Mouse (Mus musculus) liver, embryonic 14.5 days (tissue): Measurements from ENCODE around the gene Larp1. TPM values are rescaled to one million over a fixed set of nuclear protein-coding genes. Genes with fewer than 3 reads are reported as not detected.

Source experiments
- ATAC-seq: fragments of 200-750 bp; cut with Nextera tagmentation; 2 replicates; pipeline ENCODE4 v1.8.0; 2017; ENCODE audit warnings: moderate number of reproducible peaks, mild to moderate bottlenecking, moderate library complexity; ENCODE audit not compliant: insufficient read depth
- DNase-seq, 3 experiments: peaks; one replicate each; pipeline ENCODE4 v3.0.0-alpha.2; 2012 to 2013; ENCODE audit warnings: low read depth in 3 of 3, low spot score in 3 of 3
- H3K27ac ChIP-seq: fragments of 300-500 bp; sonication (generic); 2 replicates; pipeline ENCODE4 v1.5.1; 2014; ENCODE audit warnings: moderate library complexity, mild to moderate bottlenecking, control low read depth, inconsistent platforms
- H3K27me3 ChIP-seq: fragments of 300-500 bp; sonication (generic); 2 replicates; pipeline ENCODE4 v1.6.1; 2014; ENCODE audit warnings: mild to moderate bottlenecking, low read length, moderate library complexity; ENCODE audit not compliant: control insufficient read depth, insufficient read depth
- H3K36me3 ChIP-seq: fragments of 300-500 bp; sonication (generic); replicated peaks from 2 replicates; pipeline ENCODE4 v1.6.1; 2014; ENCODE audit warnings: low read depth; ENCODE audit not compliant: control insufficient read depth, insufficient read depth
- H3K4me1 ChIP-seq, 2 experiments: fragments of 200-500 bp in 1 of 2; fragments of 300-500 bp in 1 of 2; sonication (generic) in 1 of 2; replicated peaks; 2 replicates each; pipeline ENCODE4 v1.6.1; 2012 to 2014; ENCODE audit warnings: antibody characterized with exemption in 1 of 2, inconsistent platforms in 1 of 2, low read length in 1 of 2; ENCODE audit not compliant: control insufficient read depth in 2 of 2, insufficient read depth in 2 of 2
- H3K4me2 ChIP-seq: fragments of 300-500 bp; sonication (generic); 2 replicates; pipeline ENCODE4 v1.6.1; 2014; ENCODE audit warnings: low read depth, mild to moderate bottlenecking, control low read depth, moderate library complexity
- H3K4me3 ChIP-seq, 2 experiments: fragments of 200-500 bp in 1 of 2; fragments of 300-500 bp in 1 of 2; sonication (generic) in 1 of 2; 2 replicates each; pipeline ENCODE4 v1.5.1; 2012 to 2014; ENCODE audit warnings: low read depth in 2 of 2, low read length in 2 of 2, mild to moderate bottlenecking in 2 of 2, control low read depth in 1 of 2, inconsistent platforms in 1 of 2, moderate library complexity in 1 of 2; ENCODE audit not compliant: insufficient read depth in 1 of 2
- H3K9ac ChIP-seq: fragments of 300-500 bp; sonication (generic); replicated peaks from 2 replicates; pipeline ENCODE4 v1.6.1; 2014; ENCODE audit warnings: mild to moderate bottlenecking, control low read depth, moderate library complexity
- H3K9me3 ChIP-seq: fragments of 300-500 bp; sonication (generic); 2 replicates; pipeline ENCODE4 v1.6.1; 2016; ENCODE audit warnings: low read length, mixed read lengths; ENCODE audit not compliant: control insufficient read depth
- CTCF ChIP-seq: IDR thresholded peaks from 2 replicates; pipeline ENCODE4 v1.5.1; 2016; ENCODE audit warnings: antibody characterized with exemption, low read depth, control low read depth
- EP300 ChIP-seq: IDR thresholded peaks from 2 replicates; pipeline ENCODE4 v1.6.1; 2016; ENCODE audit warnings: antibody characterized with exemption, low read depth
- WGBS: fragments of 180-500 bp; shearing (Covaris S2); extraction: QIAGEN DNeasy Blood & Tissue Kit; methylation state at CpG from one replicate; pipeline ENCODE4 v1.1.7; 2014; ENCODE audit not compliant: insufficient replicate concordance; 5-methylcytosine and 5-hydroxymethylcytosine counted together
- polyA plus RNA-seq, 2 experiments: library from polyadenylated mRNA; depleted of rRNA in 1 of 2; stranded (reverse) in 1 of 2; unstranded in 1 of 2; fragments of >200 nt; fragmentation: Nextera tagmentation in 1 of 2; extraction: Ambion mirVana in 1 of 2; gene quantifications; 2 replicates each; pipeline versions ENCODE4 v1.2.1 to v1.2.3; 2012 to 2014

The Larp1 gene
- polyA plus RNA-seq, 2 experiments: 15.8 to 25.5 TPM

DNA sequence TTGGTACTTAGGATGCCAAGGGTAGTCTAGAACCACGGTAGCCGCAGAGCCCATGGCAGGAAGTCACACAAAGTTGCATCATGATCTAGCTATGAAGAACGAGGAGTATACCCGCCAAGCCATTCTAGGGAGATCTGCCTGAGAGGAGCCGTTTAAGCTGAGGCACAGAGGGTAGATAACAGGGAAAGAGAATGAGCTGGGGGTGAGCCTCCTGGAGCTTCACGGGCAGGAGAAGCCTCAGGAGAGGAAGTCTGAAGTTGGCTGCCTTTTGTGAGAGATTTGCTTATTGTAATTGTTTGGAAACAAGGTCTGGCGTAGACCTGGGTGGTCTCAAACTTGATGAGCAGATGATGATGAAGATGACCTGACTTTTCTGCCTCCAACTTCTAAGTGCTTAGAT, 10.7 kb upstream of the Larp1 start:
- no peak overlapping the region for H3K27ac ChIP-seq

DNA sequence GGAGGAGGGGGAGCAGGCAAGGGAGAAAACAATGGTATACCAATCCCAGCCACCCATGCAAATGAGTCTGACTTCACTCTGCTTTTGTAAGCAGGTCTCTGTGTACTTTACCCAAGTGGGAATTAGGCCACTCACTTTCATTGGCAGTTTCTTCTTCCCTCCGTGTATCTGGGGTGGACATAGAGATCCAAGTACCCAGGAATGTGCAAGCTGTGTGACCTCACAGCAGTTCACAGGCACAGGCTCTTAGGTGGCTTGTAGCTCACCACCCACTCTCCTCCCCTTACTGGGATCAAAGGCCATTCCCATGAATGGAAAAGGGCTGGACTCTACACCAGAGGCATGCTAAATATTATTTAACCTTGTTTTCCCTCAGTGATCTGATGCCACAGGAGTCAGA, 10.0 kb upstream of the Larp1 start:
- 50% methylated on average over 1 of the region's 1 CpGs for WGBS
- H3K9ac ChIP-seq: no peak overlapping the region
- no peak overlapping the region; the same call in 1 of the 2 replicates for H3K27ac ChIP-seq
- DNase-seq (no peak), ATAC-seq (peak; percentile 76)
- no peaks in the 10 kb centered on the region for H3K9me3 ChIP-seq
- TF ChIP-seq EP300: no peak
- TF ChIP-seq CTCF: no peak
- no peak overlapping the region for H3K4me2 ChIP-seq
- no peak overlapping the region for H3K4me3 ChIP-seq
- no peaks in the 10 kb centered on the region for H3K36me3 ChIP-seq
- peaks cover 0 to 9% of the 10 kb centered on the region in 2 experiments; a peak in 3 of 4 replicates for H3K4me1 ChIP-seq
- no peaks in the 10 kb centered on the region for H3K27me3 ChIP-seq

More for the DNA sequence above, 10.7 kb upstream of the Larp1 start:
- ATAC-seq (no peak), DNase-seq (no peak)
- WGBS: 31% methylated on average over 7 of the region's 7 CpGs
- no peak overlapping the region; the same call in 1 of the 2 replicates for H3K9ac ChIP-seq
- no peaks in the 10 kb centered on the region for H3K27me3 ChIP-seq
- no peaks in the 10 kb centered on the region for H3K9me3 ChIP-seq
- no peak overlapping the region for H3K4me3 ChIP-seq
- no peak overlapping the region for H3K4me2 ChIP-seq
- peaks cover 0 to 9% of the 10 kb centered on the region in 2 experiments; a peak in 3 of 4 replicates for H3K4me1 ChIP-seq
- no peaks in the 10 kb centered on the region for H3K36me3 ChIP-seq
- no peak for TF ChIP-seq EP300
- TF ChIP-seq CTCF: no peak

DNA sequence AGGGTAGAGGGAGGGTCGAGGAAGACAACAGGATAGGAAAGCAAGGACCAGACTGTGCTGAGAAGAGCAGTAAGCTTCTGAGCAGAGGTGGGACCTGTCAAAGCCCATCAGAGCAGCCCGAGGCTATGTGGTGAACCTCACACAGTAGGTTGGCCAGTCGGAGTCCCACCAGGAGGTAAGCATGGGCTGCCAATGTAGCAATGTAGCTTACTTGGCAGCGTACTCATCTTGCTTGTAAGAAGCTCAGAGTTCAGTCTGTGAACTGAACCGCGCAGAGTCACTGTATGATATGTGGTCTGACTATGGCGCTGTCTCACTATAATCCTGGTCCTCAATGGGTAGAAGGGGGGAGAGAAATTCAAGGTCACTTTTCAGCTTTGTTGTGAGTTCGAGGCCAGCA, 5.7 kb upstream of the Larp1 start:
- DNase-seq: no peak
- 65% methylated on average over 8 of the region's 8 CpGs for WGBS

DNA sequence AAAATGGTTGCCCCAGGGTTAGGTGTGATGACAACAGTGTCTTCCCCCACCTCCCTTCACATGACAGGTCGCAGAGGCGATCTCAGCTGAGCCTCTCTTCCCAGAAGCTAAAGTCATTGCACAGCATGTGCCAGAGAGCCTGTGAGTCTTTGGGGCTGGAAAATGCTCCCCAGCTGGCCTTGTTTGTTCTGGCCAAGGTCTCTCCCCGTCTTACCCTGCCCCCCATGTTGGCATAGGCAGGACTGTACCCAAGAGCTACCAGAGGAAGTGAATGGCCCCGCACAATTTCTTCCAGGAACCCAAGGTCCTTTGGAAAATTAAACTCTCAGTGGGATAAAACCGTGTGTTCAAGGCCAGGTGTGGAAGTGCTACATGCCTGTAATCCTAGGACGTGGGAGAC, 5.1 kb upstream of the Larp1 start:
- H3K9ac ChIP-seq: no peak overlapping the region
- DNase-seq: no peak
- WGBS: 65% methylated on average over 6 of the region's 6 CpGs
- no peak overlapping the region for H3K27ac ChIP-seq
- H3K9me3 ChIP-seq: no peaks in the 10 kb centered on the region
- H3K4me2 ChIP-seq: no peak overlapping the region
- ATAC-seq: no peak
- TF ChIP-seq EP300 (no peak), CTCF (no peak)
- H3K4me3 ChIP-seq: no peak overlapping the region
- H3K36me3 ChIP-seq: no peaks in the 10 kb centered on the region
- H3K27me3 ChIP-seq: no peaks in the 10 kb centered on the region
- peaks cover 8 to 13% of the 10 kb centered on the region in 2 experiments for H3K4me1 ChIP-seq

More for the DNA sequence above, 5.7 kb upstream of the Larp1 start:
- no peak overlapping the region for H3K4me2 ChIP-seq
- no peaks in the 10 kb centered on the region for H3K9me3 ChIP-seq
- no peak overlapping the region for H3K9ac ChIP-seq
- no peak overlapping the region for H3K4me3 ChIP-seq
- H3K4me1 ChIP-seq: peaks cover 6 to 12% of the 10 kb centered on the region in 2 experiments
- TF ChIP-seq CTCF (no peak), EP300 (no peak)
- no peaks in the 10 kb centered on the region for H3K27me3 ChIP-seq
- no peak for ATAC-seq
- H3K36me3 ChIP-seq: no peaks in the 10 kb centered on the region
- no peak overlapping the region for H3K27ac ChIP-seq

DNA sequence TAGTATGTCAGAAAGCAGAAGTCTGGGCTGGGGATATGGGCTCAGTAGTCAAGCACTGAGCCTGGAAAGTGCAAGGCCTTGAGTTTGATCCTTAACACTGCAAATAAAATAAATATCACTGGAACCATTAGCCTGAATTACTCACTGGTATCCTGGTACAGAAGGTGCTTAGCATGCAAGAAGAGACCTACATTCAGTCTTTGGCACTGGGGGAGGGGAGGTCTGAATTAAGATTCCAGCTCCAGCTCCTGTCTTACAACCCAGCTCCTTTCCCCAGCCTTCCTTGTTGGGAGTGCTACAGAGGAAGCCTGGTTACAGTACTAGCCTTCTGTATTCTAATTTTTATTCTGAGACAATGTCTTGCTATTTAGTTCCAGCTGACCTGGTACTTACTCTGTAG, 3.8 kb upstream of the Larp1 start:
- H3K9me3 ChIP-seq: no peaks in the 10 kb centered on the region
- peaks cover 8 to 10% of the 10 kb centered on the region in 2 experiments for H3K4me1 ChIP-seq
- H3K36me3 ChIP-seq: no peaks in the 10 kb centered on the region
- ATAC-seq: no peak
- no peaks in the 10 kb centered on the region for H3K27me3 ChIP-seq
- no peak overlapping the region for H3K9ac ChIP-seq
- no peak overlapping the region for H3K4me2 ChIP-seq
- no peak for TF ChIP-seq EP300
- H3K27ac ChIP-seq: no peak overlapping the region
- no peak for DNase-seq
- H3K4me3 ChIP-seq: no peak overlapping the region
